Mouse (Mus musculus): Measurements from ENCODE around the gene Olfr459. TPM values are rescaled to one million over a fixed set of nuclear protein-coding genes. Genes with fewer than 3 reads are reported as not detected.

Gene Olfr459
- 0.01 TPM in 1 of 2 replicates, not detected in the other for polyA plus RNA-seq (2012)

DNA sequence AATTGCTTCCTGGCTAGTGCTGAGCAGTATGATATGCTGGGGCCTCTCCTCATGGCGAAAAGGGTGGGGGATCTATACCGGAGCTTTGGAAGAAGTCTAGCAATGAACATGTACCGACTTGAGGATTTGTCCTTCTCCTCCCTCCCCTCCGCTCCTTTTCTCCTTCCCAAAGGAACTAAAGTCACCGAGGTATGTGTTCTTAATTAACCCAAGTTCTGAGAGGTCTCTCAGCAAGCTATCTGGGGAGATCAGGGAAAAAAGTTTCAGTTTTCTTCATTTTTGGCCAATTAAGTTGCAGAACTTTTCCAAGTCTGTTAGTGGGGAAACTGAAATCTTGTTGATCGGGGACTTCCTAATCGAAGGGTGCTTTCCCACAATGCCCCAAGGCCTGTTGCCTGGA lies at the start of gene Olfr459:
Gene Olfr459, minus strand, starts transcription at position 101 of the 400 bp plus-strand sequence.
- H3K9me3 ChIP-seq (ENCODE audit: control insufficient read depth, low read length) = no peaks in the 10 kb centered on the region
- H3K4me1 ChIP-seq (ENCODE audit: control insufficient read depth) = no peaks in the 10 kb centered on the region
- no peaks in the 10 kb centered on the region for H3K27me3 ChIP-seq (ENCODE audit: control insufficient read depth)
- no peak for TF ChIP-seq TAL1 (IDR thresholded peaks at IDR 0.05; ENCODE audit: low read length)
- no peak within 1 kb of the TSS for H3K4me3 ChIP-seq (replicated peaks)
- H3K36me3 ChIP-seq (ENCODE audit: control insufficient read depth) = no peaks in the 10 kb centered on the region

DNA sequence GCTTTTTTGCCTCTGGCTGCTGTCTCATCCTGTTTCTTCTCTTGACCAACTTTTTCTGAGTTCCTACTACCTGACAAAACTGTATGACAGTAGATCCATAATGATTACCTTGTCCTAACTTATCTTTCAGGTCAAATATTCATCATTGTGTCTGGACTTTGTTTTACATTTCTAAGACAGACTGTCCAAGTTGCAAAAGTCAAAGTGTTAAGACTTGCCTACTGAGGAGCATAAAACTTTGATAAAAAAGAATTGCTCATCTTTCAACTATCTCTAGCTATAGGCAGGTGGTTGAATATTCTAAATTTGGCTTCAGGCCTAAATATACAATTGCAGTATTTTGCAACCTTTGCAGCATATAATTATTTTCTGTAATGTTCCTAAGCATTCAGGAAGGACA lies 49.1 kb upstream of the Olfr459 start:
- Histone ChIP-seq H3K9me3 (ENCODE audit: control insufficient read depth, low read length) (no peaks in the 10 kb centered on the region), H3K27me3 (ENCODE audit: control insufficient read depth) (no peaks in the 10 kb centered on the region), H3K4me1 (ENCODE audit: control insufficient read depth) (no peaks in the 10 kb centered on the region), H3K4me3 (replicated peaks) (no peak overlapping the region), H3K36me3 (ENCODE audit: control insufficient read depth) (no peaks in the 10 kb centered on the region)
- no peak for TF ChIP-seq GATA1 (IDR thresholded peaks at IDR 0.05; ENCODE audit: low read length)
- TF ChIP-seq TAL1 (IDR thresholded peaks at IDR 0.05; ENCODE audit: low read length) = no peak

DNA sequence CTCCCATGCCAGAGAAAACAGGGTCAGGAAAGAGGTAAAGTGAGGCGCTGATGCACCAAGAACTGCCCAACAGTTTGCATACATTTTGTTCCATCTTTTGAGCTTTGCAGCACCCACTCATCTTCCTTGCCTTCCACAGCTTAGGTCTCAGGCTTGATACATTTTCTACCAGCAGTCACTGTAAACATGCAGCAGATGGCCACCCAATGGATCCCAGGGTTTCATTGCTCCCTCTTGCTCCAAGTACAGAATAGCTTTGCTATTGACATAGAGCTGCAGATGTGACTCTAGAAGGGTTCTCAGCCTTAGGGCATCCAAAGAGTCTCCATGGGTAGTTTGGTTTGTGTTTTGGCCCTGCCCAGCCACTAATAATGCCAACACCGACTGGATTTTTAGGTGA lies 11.7 kb upstream of the Olfr459 start:
- H3K36me3 ChIP-seq (ENCODE audit: control insufficient read depth) = no peaks in the 10 kb centered on the region
- TF ChIP-seq GATA1 (IDR thresholded peaks at IDR 0.05; ENCODE audit: low read length) (no peak), TAL1 (IDR thresholded peaks at IDR 0.05; ENCODE audit: low read length) (no peak)
- H3K4me1 ChIP-seq (ENCODE audit: control insufficient read depth) = no peaks in the 10 kb centered on the region
- no peaks in the 10 kb centered on the region for H3K27me3 ChIP-seq (ENCODE audit: control insufficient read depth)
- H3K9me3 ChIP-seq (ENCODE audit: control insufficient read depth, low read length) = no peaks in the 10 kb centered on the region
- no peak overlapping the region for H3K4me3 ChIP-seq (replicated peaks)

DNA sequence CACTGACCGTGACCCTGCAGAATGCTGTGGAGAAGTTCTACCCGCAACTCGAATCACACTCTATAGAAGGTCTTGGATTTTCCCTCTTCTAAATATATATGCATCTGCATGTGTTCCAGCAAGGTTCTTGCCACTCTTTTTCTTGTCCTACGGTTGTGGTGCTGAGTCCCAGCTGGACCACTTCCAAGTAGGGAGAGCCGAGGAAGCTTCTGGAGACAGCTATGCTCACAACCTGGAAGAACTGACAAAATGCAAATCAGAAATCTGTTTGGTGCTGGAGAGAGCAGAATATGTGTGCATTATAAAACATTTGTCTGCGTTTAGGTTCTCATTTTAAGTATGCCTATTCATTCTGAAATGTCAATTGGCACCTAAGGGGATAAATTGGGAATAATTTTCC lies 744 bp upstream of the Olfr459 start:
- Histone ChIP-seq H3K4me1 (ENCODE audit: control insufficient read depth) (no peaks in the 10 kb centered on the region), H3K36me3 (ENCODE audit: control insufficient read depth) (no peaks in the 10 kb centered on the region), H3K27me3 (ENCODE audit: control insufficient read depth) (no peaks in the 10 kb centered on the region), H3K4me3 (replicated peaks) (no peak overlapping the region), H3K9me3 (ENCODE audit: control insufficient read depth, low read length) (no peaks in the 10 kb centered on the region)
- TF ChIP-seq GATA1 (IDR thresholded peaks at IDR 0.05; ENCODE audit: low read length) = no peak
- no peak for TF ChIP-seq TAL1 (IDR thresholded peaks at IDR 0.05; ENCODE audit: low read length)

DNA sequence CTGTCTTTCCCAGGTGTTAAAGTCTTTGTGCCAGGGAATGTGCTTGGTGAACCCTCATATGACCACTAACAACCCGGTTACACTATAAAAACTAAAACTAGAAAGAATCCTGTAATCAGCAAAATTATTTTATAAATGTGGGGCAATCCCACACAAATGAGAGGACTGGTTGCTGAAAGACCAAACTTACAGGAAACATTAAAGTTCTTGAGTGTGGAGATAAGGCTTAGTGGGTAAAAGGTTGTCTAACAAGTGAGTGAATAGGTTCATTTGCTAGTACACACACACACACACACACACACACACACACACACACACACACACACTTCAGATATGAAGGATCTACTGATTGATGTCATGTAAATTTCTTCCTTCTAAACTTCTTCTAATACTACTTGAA lies 5.1 kb downstream of the Olfr459 start:
- Histone ChIP-seq H3K36me3 (ENCODE audit: control insufficient read depth) (no peaks in the 10 kb centered on the region), H3K27me3 (ENCODE audit: control insufficient read depth) (peaks cover 2% of the 10 kb centered on the region; the same call in 1 of the 2 replicates), H3K4me1 (ENCODE audit: control insufficient read depth) (no peaks in the 10 kb centered on the region), H3K9me3 (ENCODE audit: control insufficient read depth, low read length) (no peaks in the 10 kb centered on the region), H3K4me3 (replicated peaks) (no peak overlapping the region)
- TF ChIP-seq TAL1 (IDR thresholded peaks at IDR 0.05; ENCODE audit: low read length) = no peak
- TF ChIP-seq GATA1 (IDR thresholded peaks at IDR 0.05; ENCODE audit: low read length) = no peak

DNA sequence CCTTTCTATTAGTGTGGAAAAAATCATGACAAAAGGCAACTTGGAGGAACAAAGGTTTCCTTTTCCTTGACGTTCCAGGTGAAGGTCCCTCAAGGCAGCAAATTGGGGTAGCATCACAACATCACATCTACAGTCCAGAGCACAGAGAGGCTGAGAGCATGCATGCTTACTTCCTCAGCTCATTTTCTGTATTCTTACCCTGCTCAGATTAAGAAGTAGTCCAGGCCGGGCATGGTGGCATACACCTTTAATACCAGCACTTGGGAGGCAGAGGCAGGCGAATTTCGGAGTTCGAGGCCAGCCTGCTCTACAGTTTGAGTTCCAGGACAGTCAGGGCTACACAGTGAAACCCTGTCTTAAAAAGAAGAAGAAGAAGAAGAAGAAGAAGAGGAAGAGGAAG lies 10.7 kb downstream of the Olfr459 start:
- H3K4me3 ChIP-seq (replicated peaks) = no peak overlapping the region
- TF ChIP-seq TAL1 (IDR thresholded peaks at IDR 0.05; ENCODE audit: low read length) = no peak
- no peak for TF ChIP-seq GATA1 (IDR thresholded peaks at IDR 0.05; ENCODE audit: low read length)
- H3K27me3 ChIP-seq (ENCODE audit: control insufficient read depth) = peaks cover 10% of the 10 kb centered on the region
- peaks cover 3% of the 10 kb centered on the region; the same call in 1 of the 2 replicates for H3K4me1 ChIP-seq (ENCODE audit: control insufficient read depth)
- no peaks in the 10 kb centered on the region for H3K9me3 ChIP-seq (ENCODE audit: control insufficient read depth, low read length)
- H3K36me3 ChIP-seq (ENCODE audit: control insufficient read depth) = no peaks in the 10 kb centered on the region

DNA sequence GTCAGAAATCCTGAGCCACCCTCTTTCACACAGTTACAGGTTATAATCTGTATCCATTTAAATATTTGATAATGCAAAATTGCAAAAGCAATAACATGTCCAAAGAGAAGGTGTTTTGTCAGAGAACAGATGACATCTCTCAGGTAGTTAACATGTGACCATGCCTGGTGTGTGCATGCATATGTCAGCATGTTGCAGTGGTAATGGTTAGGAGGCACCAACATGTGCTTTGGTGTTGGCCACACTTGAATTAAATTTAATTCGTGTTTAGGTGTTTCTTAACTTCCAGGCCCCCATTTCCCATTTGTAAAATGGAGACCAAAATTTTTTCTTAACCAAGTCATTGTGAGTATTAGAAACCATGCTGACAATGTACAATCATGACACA lies 12.6 kb downstream of the Olfr459 start:
- Histone ChIP-seq H3K36me3 (ENCODE audit: control insufficient read depth) (no peaks in the 10 kb centered on the region), H3K9me3 (ENCODE audit: control insufficient read depth, low read length) (no peaks in the 10 kb centered on the region)
- TF ChIP-seq TAL1 (IDR thresholded peaks at IDR 0.05; ENCODE audit: low read length) = no peak
- no peak for TF ChIP-seq GATA1 (IDR thresholded peaks at IDR 0.05; ENCODE audit: low read length)

DNA sequence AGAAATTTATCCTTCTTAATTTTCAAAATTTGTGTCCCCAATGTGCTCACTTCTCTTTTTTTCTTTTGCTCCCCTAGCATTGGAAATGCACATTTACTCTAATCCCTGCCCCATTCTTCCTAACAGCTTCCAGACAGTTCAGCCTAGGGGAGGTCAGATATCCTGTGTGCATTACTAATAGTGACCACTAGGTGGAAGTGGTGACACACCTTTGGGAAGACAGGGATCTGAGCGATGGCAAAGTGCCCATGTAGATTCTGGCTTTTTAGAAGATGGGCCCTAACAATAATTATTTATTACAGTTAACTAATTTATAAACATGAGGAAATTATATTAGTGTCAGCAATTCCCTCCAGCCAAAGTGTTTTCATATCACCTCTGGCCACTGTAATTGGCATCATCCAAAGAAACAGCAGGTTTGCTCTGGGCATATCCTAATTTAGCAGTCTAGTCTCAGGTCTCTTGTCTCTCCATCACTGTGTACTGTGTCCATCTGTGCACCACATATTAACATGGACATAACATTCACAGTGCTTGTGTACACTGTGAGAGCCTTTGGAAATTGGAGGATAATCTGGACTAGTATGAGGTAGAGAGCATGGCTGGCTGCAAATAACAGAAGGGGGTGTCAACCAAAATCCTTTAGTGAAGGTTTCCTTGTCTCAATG lies 13.1 kb downstream of the Olfr459 start:
- H3K9me3 ChIP-seq (ENCODE audit: control insufficient read depth, low read length) = no peaks in the 10 kb centered on the region
- no peaks in the 10 kb centered on the region for H3K36me3 ChIP-seq (ENCODE audit: control insufficient read depth)
- H3K4me3 ChIP-seq (replicated peaks) = no peak overlapping the region
- no peak for TF ChIP-seq TAL1 (IDR thresholded peaks at IDR 0.05; ENCODE audit: low read length)
- peaks cover 10% of the 10 kb centered on the region for H3K27me3 ChIP-seq (ENCODE audit: control insufficient read depth)
- H3K4me1 ChIP-seq (ENCODE audit: control insufficient read depth) = peaks cover 15% of the 10 kb centered on the region

More for the DNA sequence above, 12.6 kb downstream of the Olfr459 start:
- Histone ChIP-seq H3K4me3 (replicated peaks) (no peak overlapping the region), H3K4me1 (ENCODE audit: control insufficient read depth) (peaks cover 10% of the 10 kb centered on the region), H3K27me3 (ENCODE audit: control insufficient read depth) (peaks cover 10% of the 10 kb centered on the region)

DNA sequence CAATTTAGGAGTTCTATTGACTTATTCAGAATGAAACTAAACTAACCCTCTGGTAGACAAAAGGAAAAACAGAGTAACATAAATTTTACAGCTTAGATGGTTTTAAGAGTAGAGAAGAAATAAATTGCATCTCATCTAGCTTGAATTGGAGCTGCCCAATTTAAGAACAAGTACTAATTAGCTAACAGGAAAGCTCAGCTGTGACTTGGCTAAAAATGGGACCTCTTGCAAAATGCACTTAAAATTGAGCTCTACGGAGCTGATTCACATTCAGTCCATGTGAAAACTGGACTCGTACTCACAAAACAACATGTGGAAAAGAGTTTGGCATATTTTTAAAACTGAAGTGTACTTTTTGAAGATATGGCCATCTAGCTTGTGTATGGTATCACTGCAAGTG lies 15.4 kb downstream of the Olfr459 start:
- Histone ChIP-seq H3K36me3 (ENCODE audit: control insufficient read depth) (no peaks in the 10 kb centered on the region), H3K4me1 (ENCODE audit: control insufficient read depth) (peaks cover 18% of the 10 kb centered on the region), H3K9me3 (ENCODE audit: control insufficient read depth, low read length) (no peaks in the 10 kb centered on the region), H3K4me3 (replicated peaks) (no peak overlapping the region), H3K27me3 (ENCODE audit: control insufficient read depth) (peaks cover 7% of the 10 kb centered on the region)
- no peak for TF ChIP-seq TAL1 (IDR thresholded peaks at IDR 0.05; ENCODE audit: low read length)
- no peak for TF ChIP-seq GATA1 (IDR thresholded peaks at IDR 0.05; ENCODE audit: low read length)

DNA sequence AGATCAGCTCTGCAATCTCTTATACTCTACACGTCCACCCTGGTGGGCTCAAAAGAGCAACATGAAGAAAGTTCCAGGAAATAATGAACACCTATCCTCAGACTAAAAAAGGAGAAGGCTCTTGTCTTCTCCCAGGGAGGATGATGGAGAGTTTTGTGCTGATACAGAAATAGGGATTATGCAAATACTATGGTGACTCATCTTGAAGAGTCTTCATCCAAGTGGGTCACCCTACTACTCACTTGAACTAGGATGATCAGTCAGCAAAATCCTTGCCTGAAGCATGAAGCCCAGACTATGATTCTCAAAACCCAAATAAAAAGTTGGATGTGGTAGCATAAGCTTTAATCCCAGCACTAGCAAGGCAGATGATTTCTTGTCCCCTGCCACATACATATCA lies 16.6 kb downstream of the Olfr459 start:
- no peaks in the 10 kb centered on the region for H3K9me3 ChIP-seq (ENCODE audit: control insufficient read depth, low read length)
- H3K36me3 ChIP-seq (ENCODE audit: control insufficient read depth) = no peaks in the 10 kb centered on the region
- TF ChIP-seq GATA1 (IDR thresholded peaks at IDR 0.05; ENCODE audit: low read length) (no peak), TAL1 (IDR thresholded peaks at IDR 0.05; ENCODE audit: low read length) (no peak)
- H3K27me3 ChIP-seq (ENCODE audit: control insufficient read depth) = peaks cover 4% of the 10 kb centered on the region; the same call in 1 of the 2 replicates
- H3K4me3 ChIP-seq (replicated peaks) = no peak overlapping the region
- H3K4me1 ChIP-seq (ENCODE audit: control insufficient read depth) = peaks cover 18% of the 10 kb centered on the region

Measured in erythroblast, embryonic 14.5 days (primary cell).